Mouse (Mus musculus) left cerebral cortex, postnatal 36 days (tissue): ENCODE measurements around the gene Zmym3. TPM values are rescaled to one million over a fixed set of nuclear protein-coding genes. Genes with fewer than 3 reads are reported as not detected.
"Not testable (repeated sequence)": the region's sequence is repeated elsewhere in the genome, so short reads cannot be mapped to it uniquely, and the experiment has no call there.

Experiments
- DNase-seq, 2 experiments: peaks; one replicate each; pipeline ENCODE4 v3.0.0; 2021 to 2022; ENCODE audit warnings: low spot score in 2 of 2, mixed read lengths in 1 of 2
- intact Hi-C: fragments of 180-260 bp; cut with DNase I; formaldehyde crosslinking; loops from one replicate; pipeline ENCODE4 v1.15.1; 2025
- total RNA-seq, 2 experiments: library from RNA; stranded (reverse); gene quantifications; 2 replicates each; pipeline ENCODE4 v1.2.3; 2021

Zmym3 gene
- total RNA-seq, 2 experiments from 2014 or later = 113 to 170 TPM

DNA sequence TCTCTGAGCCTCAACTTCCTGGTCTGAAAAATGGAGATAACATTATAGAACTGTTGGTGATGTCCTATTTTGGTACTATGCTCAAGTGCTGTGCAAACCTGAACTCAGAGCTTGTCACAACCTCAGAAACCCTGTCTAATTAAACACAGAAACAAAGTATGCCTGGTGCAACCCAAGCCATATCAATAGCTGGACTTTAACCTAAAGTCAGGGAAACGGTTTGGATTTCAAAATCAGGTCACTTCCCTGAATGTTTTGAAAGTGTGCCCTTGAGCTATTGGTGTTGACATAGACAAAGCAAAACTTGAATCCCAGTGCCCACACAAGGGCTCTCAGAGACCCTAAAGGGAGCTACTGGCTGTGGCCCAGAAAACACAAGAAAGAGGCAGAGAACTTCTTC lies 40.9 kb downstream of the Zmym3 start:
- intact Hi-C loops = no loop called here
- no peak for DNase-seq

DNA sequence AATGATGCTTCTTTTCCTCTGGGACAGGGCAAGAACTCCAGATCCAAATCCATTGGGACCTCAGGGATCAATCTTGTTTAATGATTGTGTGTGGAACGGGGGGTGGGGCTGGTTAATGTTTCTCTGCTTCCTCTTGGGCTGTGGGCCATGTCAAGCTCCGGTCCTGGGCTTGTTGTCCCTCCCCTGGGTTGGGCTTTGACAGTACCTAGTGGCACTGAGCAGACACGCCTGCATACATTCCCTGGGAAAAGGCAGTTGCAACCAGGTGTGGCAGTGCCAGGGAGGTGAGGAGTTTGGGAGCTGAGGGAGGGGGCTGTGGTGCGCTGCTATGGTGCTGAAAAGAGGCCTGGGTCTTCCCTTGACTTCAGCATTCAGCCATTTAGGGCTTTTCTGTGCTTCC lies 43.6 kb downstream of the Zmym3 start:
- intact Hi-C loops = no loop called here
- no peak for DNase-seq

DNA sequence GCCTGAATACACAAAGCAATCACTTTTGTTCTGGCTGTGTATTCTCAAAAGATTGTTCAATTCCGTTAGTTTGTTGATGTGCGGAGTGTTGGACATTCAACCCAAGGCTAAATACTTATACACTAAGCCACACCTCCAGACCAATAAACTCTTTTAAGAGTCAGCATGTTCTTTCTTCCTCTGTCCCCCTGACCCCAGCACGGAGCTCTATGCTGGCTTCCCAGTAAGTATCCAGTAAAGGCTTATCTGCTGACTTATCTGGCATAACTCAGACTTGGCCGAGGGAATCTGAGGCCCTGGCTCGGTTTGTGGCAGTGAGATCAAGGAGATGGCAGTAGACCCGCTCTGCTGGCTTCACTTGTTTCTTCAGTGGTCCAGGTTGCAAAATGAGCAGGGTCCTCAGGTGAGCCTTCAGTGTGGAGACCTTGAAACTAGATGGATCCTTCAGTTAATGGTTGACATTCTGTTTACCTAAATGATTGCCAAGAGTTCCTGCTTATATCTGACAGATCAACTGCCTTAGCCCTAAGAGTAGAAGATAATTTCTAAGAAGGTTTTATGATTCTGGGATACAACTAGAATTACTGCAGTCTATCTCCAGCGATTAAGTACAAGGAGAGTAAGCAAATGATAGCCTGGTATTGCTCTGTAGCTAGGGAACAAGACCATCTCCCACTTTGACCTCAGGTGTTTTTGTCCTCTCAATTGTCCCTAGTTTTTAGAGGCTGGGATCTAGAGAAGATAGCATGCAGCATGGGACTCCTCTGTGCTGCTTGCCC lies 44.3 kb downstream of the Zmym3 start, which contains the start of gene Gjb1:
Gene Gjb1 (plus strand): TSS at position 189 of the 779 bp plus-strand sequence.
- DNase-seq = no peak
- intact Hi-C loops = no loop called here

DNA sequence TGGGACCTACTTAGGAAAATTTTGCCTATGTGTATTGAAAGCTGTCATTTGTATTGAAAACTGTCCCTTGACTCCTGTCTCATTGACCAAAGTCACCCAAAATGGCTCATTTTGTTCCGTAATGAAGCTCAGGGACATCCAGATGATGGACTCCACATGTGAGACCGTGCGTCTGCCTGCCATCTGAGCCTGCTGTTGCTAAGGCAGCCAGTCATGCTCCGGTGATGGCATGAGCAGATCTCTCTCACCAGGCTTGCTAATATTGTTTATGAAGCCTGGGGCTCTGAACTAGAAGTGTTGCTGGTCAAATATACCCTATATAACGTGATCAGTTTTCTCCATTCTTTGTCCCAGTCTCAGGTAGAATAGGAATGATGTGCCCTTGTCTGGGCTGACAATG lies 47.7 kb downstream of the Zmym3 start:
- intact Hi-C loops = no loop called here
- DNase-seq = no peak

DNA sequence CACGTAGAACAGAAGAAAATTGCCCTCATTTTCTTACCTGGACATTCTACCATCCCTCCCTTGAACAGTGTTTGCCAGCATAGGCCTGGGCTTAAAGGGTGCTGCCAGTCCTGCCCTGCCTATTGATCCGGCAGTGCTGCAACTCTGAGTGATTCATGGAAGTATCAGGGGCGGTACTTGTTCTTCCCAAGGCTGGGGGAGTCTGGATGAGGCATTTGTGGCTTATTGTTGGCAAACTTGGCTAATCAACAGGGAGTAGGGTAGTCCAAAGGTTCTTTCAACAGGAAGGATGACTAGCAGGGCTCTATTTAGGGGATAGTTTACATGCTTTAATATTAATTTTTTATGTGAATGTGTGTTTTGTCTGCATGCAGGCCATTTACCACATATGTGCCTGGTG lies 50.1 kb downstream of the Zmym3 start:
- intact Hi-C loops = no loop called here
- DNase-seq = no peak

DNA sequence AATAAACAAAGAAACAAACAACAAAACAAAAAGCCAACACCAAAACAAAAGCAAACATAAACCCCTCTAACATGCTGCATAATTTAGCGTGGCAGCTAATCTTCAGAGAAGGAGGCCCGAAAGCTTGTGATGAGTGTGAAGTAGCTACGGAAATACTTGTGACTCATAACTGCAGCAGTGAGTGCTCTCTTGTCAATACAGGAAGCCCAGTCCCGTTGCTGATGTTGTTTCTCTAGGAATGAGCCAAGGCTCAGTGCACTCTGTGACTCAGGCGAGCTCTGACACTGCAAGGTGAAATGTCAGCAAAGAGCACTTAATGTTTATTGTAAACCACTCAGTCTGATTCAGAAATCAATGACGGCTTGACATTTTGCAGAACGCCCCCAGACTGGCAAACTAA lies 51.6 kb downstream of the Zmym3 start:
- intact Hi-C loops = no loop called here
- DNase-seq = no peak

DNA sequence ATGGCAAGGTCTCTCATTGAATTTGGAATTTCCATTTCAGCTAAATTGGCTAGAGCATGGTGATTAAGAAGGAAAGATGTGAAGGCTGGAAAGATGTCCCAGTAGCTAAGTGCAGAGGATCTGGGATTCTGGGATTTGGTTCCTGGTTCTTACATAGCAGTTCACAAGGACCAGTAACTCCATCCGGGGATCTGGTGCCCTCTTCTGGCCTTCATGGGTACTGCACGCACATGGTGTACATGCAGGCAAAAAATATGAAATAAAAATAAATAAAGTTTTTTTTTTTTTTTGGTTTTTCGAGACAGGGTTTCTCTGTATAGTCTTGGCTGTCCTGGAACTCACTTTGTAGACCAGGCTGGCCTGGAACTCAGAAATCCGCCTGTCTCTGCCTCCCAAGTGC lies 61.7 kb downstream of the Zmym3 start:
- intact Hi-C loops, DNase-seq: not testable (repeated sequence)

Other genes with a start within 250 kb of the Zmym3 start
- gene Snx12, start 198.3 kb downstream of the Zmym3 start, total RNA-seq = 10 to 100 TPM; 73.8 to 78.0 TPM
- 10 to 100 TPM; 15.5 to 17.0 TPM for gene Foxo4, start 166.3 kb downstream of the Zmym3 start, total RNA-seq
- not detected for gene Gm614, start 156.9 kb downstream of the Zmym3 start, total RNA-seq
- gene Il2rg, start 152.6 kb downstream of the Zmym3 start, total RNA-seq = 1 to 10 TPM in 1 of 2 experiments, under 1 TPM in 1; 0.99 to 2.4 TPM
- gene Gm20489, start 151.8 kb downstream of the Zmym3 start, total RNA-seq = not detected
- gene Med12, start 146.8 kb downstream of the Zmym3 start, total RNA-seq = 10 to 100 TPM; 18.4 to 26.4 TPM
- gene Nlgn3, start 121.7 kb downstream of the Zmym3 start, total RNA-seq = 100 to 1,000 TPM; 161 to 163 TPM
- gene Gjb1, start 44.5 kb downstream of the Zmym3 start, total RNA-seq = 10 to 100 TPM in 1 of 2 experiments, 1 to 10 TPM in 1; 8.9 to 15.1 TPM
- 100 to 1,000 TPM; 103 to 126 TPM for gene Nono, start 8.5 kb upstream of the Zmym3 start, total RNA-seq
- gene Itgb1bp2, start 28.2 kb upstream of the Zmym3 start, total RNA-seq = under 1 TPM; 0.77 to 0.94 TPM
- 10 to 100 TPM; 46.5 to 51.3 TPM for gene Taf1, start 111.9 kb upstream of the Zmym3 start, total RNA-seq
- 100 to 1,000 TPM; 171 to 261 TPM for gene Ogt, start 219.2 kb upstream of the Zmym3 start, total RNA-seq